Mouse (Mus musculus): ENCODE results near the gene Rac2.

GRCm38 (mm10) chr15:78531451-78531720, 41.2 kb downstream of the Rac2 start:
- TF ChIP-seq EP300 (optimal IDR thresholded peaks at IDR 0.05) (no peak), CTCF (IDR thresholded peaks at IDR 0.05; ENCODE audit: low read depth) (no peak)

Data from stomach, postnatal 0 days (tissue).